Mouse (Mus musculus): ENCODE results near the gene Dctd.
"Not testable (repeated sequence)": the region's sequence is repeated elsewhere in the genome, so short reads cannot be mapped to it uniquely, and the experiment has no call there.

Dctd gene

GRCm38 (mm10) chr8:48145766-48146165 is 46.9 kb downstream of the Dctd start:
- DNase-seq (ENCODE audit: low read depth, low spot score), result no peak

GRCm38 (mm10) chr8:48146449-48146848 is 47.6 kb downstream of the Dctd start:
- DNase-seq (ENCODE audit: low read depth, low spot score), result no peak

- DNase-seq (ENCODE audit: low read depth, low spot score), result no peak
These were observed 53.3 kb downstream of the Dctd start for GRCm38 (mm10) chr8:48152062-48152738.

- no peak for DNase-seq (ENCODE audit: low read depth, low spot score)
These were observed 54.6 kb downstream of the Dctd start for GRCm38 (mm10) chr8:48153360-48154121.

- no peak for DNase-seq (ENCODE audit: low read depth, low spot score)
These were observed 58.8 kb downstream of the Dctd start for GRCm38 (mm10) chr8:48157718-48158117.

- no peak for DNase-seq (ENCODE audit: low read depth, low spot score)
These were observed 59.8 kb downstream of the Dctd start for GRCm38 (mm10) chr8:48158560-48159217.

GRCm38 (mm10) chr8:48177406-48177805 is 78.5 kb downstream of the Dctd start:
- DNase-seq (ENCODE audit: low read depth, low spot score), result no peak

- no peak for DNase-seq (ENCODE audit: low read depth, low spot score)
These were observed 79.0 kb downstream of the Dctd start for GRCm38 (mm10) chr8:48177876-48178275.

- DNase-seq (ENCODE audit: low read depth, low spot score), result peak; percentile 22
These were observed 80.1 kb downstream of the Dctd start for GRCm38 (mm10) chr8:48178993-48179392.

- not testable (repeated sequence) for DNase-seq (ENCODE audit: low read depth, low spot score)
These were observed 81.3 kb downstream of the Dctd start for GRCm38 (mm10) chr8:48180146-48180545.

- no peak for DNase-seq (ENCODE audit: low read depth, low spot score)
These were observed 82.1 kb downstream of the Dctd start for GRCm38 (mm10) chr8:48181000-48181399.

GRCm38 (mm10) chr8:48183758-48184157 is 84.9 kb downstream of the Dctd start:
- no peak for DNase-seq (ENCODE audit: low read depth, low spot score)

GRCm38 (mm10) chr8:48188586-48188985 is 89.7 kb downstream of the Dctd start:
- no peak for DNase-seq (ENCODE audit: low read depth, low spot score)

- no peak for DNase-seq (ENCODE audit: low read depth, low spot score)
These were observed 97.1 kb downstream of the Dctd start for GRCm38 (mm10) chr8:48195971-48196370.

- DNase-seq (ENCODE audit: low read depth, low spot score), result no peak
These were observed 100.3 kb downstream of the Dctd start for GRCm38 (mm10) chr8:48199171-48199570.

- no peak for DNase-seq (ENCODE audit: low read depth, low spot score)
These were observed 103.7 kb downstream of the Dctd start for GRCm38 (mm10) chr8:48202632-48203031.

Data from WW6 (cell line).